Mouse (Mus musculus): Measurements from ENCODE around the gene Plekhm1. TPM values are rescaled to one million over a fixed set of nuclear protein-coding genes. Genes with fewer than 3 reads are reported as not detected.
A peak's percentile ranks its signal among the peaks of the same experiment; 100 is the strongest.
"Not testable (repeated sequence)": the region's sequence is repeated elsewhere in the genome, so short reads cannot be mapped to it uniquely, and the experiment has no call there.

The Plekhm1 gene
- 10 to 100 TPM; 13.8 to 14.8 TPM for total RNA-seq (2021)

DNA sequence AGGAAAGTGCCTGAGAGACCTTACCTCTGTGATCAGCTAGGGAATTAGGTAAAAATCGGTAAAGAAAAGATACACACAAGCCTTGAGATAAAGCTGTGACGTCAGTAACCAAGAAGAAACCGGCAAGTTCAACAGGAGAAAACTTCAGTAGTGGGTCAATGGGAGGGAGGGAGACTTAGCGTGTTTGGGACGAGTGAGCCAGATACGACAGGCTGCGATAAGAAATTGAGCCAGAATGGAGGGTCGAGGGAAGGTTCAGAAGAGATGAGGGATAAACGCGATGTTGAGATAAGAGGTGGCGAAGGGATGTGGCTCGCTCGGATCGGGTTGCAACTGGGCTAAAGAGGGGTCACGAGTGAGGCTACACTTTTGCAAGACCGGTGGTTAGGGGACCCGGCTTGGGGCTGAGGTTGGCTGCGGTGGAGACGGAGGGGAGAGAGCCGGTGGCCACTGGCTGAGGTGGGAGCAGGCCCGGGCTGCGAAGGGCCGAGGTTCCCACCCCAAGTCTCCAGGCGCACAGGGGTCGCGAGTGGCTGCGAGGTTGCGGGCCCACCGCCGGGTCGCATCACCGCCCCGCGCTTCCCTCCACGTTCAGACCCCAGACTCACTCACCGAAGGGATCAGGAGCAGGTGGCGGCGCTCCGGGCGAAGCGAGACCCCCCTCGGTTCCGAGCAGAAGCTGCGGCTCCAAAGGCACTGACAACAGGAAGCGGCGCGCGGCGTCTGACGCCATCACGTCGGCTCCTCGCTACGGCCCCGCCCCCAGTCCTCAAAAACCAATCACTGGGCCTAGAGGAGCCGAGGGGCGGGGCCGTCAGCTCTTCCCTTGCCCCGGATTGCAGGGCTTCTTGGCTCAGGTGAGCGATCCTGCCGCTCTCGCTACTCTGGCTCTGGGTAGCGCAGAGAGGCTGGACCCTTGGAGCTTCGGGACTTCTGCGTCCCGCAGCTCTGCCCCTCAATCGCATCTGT is at the start of gene Plekhm1:
Plekhm1 (minus strand) TSS at position 707 of the 969 bp plus-strand sequence.
- intact Hi-C loops (cut with DNase I): no loop called here
- DNase-seq: peak; percentile 96

DNA sequence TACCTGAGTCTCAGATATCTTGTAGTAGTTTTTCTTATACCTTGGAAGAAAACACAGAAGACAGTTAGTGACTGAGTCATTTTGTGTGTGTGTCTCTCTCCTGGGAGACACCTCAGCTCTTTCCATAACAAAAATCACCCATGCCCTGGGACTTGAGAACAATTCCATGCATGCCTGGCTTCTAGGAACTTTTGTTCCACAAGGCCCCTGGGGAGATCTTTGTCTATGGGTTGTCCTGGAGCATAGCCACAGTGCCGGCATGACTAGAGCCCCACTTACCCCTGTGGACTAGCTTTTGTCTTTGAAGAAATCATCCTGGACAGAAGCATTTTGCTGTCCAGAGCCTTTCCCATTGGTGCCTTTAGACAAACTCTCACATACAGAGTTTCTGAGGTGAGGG is 38.6 kb upstream of the Plekhm1 start:
- DNase-seq; intact Hi-C loops (cut with DNase I): not testable (repeated sequence)

DNA sequence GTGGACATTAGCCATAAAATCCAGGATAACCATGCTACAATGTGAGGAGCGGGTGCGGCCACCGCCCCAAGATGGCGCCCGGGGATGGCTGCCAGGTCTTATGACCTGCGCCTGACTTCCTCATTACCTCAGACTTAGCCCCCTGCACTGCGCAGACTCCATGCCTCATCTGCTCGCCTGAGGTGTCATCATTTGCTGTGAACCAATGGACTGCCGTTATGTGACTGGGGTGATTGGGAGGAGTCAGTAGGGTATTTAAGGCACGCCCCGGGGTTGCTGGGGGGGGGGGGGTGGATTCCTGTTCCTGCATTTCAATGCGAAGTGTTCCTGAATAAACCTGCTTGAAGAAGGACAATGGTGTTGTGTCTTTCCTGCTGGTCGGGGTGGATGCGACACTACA is 37.2 kb upstream of the Plekhm1 start:
- DNase-seq; intact Hi-C loops (cut with DNase I): not testable (repeated sequence)

- intact Hi-C loops (cut with DNase I): no loop called here
- DNase-seq: no peak
Measured at GRCm38 (mm10) chr11:103443678-103444077, 31.2 kb upstream of the Plekhm1 start.

DNA sequence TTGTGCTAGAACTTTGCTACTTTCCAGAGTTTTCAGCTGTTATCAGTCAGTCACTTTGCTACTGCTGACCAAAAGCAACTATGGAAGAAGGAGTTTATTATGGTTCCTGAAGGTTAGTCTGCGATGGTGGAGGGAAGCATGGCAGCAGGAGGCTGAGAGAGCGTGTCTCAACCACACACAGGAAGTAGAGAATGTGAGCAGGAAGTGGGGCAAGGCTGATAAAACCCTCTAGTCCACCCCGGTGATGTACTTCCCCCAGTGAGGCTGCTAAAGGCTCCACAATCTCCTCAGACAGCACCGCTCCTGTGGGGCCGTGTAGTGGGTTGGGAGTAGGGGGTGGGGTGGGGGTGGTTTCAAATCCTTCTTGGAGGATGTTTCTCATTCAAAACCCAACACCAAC is 23.8 kb upstream of the Plekhm1 start:
- intact Hi-C loops (cut with DNase I): no loop called here
- no peak for DNase-seq

DNA sequence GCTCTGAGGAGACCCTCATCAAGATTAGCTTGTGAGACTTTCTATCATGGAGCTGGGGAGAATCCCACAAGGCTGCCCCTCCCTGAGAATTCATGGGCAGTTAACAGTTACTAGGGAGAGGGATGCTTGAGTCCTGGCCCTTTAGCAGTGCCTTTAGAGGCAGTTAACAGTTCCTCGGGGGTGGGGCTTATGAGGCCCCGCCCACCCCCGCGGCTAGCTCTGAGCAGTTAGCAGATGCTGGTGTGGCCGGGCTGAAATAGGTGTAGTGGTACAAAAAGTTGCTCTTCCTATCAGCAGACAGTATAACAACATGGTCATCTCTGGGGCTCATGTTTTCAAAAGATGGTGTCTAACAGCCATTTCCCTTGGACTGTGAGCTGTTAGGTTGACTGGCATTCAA is 12.5 kb upstream of the Plekhm1 start:
- intact Hi-C loops (cut with DNase I): no loop called here
- no peak for DNase-seq

DNA sequence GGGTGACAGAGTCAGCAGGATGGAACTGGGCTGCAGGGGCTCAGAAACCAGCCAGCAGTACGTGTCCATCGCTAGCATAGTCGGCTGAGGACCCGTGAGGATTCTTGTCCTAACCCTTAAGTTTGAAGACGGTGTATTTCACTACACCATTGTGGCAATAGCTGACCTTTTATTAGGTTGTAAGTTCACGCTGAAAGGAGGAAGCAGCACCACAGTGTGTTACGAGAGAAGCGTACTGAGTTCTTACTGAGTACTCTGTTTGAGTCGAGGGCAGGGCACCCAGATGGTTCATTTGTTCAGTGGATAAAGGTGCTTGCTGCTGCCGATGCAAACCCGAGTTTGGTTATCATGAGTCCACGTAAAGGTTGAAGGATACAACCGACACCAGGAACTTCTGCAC is 7.2 kb upstream of the Plekhm1 start:
- intact Hi-C loops (cut with DNase I): no loop called here
- no peak for DNase-seq

DNA sequence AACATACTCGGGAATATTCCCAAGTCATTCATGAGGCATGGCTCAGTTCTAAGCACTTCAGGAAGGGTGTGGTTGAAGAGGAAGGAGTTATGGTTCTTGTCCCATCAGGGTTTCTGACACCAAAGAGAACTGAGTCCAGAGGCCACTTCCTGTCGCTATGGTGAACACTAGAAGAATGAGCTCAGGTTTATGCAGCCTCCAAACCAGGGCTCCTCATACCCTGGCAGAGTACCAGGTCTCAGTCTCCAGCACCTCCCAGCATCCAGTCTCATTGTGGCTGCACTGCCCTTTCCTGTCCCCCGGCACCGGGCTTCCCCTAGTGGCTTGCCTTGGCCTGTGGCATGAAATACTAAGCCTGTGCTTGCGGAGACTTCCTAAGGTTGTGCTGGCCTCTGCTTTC is 6.7 kb upstream of the Plekhm1 start:
- intact Hi-C loops (cut with DNase I): no loop called here
- no peak for DNase-seq

- no peak for DNase-seq
- intact Hi-C loops (cut with DNase I): no loop called here
Measured at GRCm38 (mm10) chr11:103413516-103413915, 1.0 kb upstream of the Plekhm1 start.

DNA sequence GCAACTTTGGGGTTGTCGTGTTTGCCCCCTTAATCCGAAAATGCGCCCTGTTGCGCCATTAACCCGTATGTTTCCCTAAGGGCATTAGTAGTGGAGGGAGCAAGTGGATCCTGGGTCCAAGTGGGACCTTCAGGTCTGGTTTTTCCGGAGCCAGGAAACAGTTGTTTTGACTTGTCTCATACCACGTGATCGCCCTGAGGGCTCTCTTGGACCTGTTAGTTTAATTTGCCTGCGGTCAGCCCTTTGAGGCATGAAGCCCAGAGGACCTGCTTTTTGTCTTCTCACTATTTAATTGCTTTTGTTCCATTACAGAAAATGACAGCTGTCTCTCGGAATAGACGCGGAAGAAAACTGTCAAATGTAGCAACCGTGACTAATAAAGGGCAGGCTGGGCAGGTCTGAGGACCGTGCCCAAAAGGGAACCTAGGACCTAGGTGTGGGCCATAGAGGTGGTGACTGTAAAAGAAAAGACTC is 500 bp upstream of the Plekhm1 start:
- DNase-seq: peak; percentile 5
- intact Hi-C loops (cut with DNase I): no loop called here

GRCm38 (mm10) chr11:103411301-103411700 is 1.2 kb downstream of the Plekhm1 start:
- DNase-seq: no peak
- intact Hi-C loops (cut with DNase I): no loop called here

DNA sequence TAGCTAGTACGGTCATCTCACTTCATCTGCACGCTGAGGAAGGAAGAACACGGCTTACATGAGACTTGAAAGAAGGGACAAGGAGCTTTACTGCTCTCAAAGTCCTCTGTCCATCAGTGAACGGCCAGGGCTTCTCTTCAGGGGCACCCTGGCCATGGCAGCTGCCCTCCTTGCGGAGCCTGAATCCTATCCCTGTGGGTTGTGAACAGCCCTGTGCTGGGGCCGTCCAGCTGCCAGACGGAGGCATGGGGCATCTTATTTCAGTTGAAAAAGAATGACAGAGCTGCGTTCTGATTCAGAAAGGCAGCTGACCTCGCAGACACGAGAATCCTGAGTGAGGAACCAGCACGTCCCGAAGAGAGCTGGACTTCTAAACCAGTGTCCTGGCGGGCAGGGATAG is 3.6 kb downstream of the Plekhm1 start:
- intact Hi-C loops (cut with DNase I): no loop called here
- DNase-seq: no peak

DNA sequence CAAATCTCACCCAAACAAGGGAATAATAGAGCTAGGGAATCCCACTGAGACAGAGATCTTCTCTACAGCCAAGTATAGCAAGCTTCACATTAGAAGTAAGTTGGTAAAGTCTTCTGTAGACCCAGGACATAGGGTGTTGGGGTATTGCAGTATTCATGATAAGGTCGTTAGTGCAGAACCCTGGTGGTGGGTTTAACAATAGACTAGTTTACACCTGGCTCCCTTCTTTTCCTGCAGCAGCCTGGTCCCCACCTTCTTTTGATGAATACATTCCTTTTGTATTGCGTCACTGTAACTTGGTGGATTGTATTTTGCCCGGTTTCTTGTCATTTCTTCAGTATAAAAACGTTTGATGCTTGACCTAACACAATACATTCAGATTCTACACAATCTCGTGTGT is 5.4 kb downstream of the Plekhm1 start:
- intact Hi-C loops (cut with DNase I); DNase-seq: not testable (repeated sequence)

DNA sequence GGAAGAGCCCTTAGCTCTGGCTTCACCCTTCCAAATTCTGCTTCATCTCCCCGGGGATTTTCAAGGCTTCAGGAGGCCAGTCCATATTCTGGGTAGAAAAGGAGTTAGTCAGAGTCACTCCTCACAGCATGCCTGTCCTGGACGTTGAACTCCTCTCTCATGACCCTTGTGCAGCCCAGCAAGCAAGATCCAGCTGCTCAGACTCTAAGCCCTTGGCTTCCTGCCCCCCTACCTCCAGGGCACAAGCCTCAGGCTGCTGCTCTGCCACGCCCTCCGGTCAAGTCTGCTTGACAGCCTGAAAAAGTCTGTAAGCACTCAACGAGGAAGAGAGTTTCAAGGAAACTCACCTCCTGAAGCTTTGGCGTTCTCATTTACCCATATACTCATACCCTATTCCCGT is 5.9 kb downstream of the Plekhm1 start:
- intact Hi-C loops (cut with DNase I): no loop called here
- no peak for DNase-seq

GRCm38 (mm10) chr11:103405814-103406213 is 6.7 kb downstream of the Plekhm1 start:
- DNase-seq: no peak
- intact Hi-C loops (cut with DNase I): no loop called here

DNA sequence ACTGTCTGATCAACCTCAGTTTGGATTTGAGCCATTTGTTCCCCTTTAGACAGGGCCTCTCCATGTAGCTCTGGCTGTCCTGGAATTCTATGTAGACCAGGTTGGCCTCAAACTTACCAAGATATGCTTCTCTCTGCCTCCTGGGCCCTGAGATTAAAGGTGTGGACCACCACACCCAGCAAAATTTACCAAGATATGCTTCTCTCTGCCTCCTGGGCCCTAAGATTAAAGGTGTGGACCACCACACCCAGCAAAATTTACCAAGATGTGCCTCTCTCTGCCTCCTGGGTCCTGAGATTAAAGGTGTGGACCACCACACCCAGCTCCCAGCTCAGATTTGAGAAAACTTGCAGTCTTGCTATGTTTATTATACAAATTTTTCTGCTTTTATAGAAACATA is 7.9 kb downstream of the Plekhm1 start:
- intact Hi-C loops (cut with DNase I): no loop called here
- no peak for DNase-seq

DNA sequence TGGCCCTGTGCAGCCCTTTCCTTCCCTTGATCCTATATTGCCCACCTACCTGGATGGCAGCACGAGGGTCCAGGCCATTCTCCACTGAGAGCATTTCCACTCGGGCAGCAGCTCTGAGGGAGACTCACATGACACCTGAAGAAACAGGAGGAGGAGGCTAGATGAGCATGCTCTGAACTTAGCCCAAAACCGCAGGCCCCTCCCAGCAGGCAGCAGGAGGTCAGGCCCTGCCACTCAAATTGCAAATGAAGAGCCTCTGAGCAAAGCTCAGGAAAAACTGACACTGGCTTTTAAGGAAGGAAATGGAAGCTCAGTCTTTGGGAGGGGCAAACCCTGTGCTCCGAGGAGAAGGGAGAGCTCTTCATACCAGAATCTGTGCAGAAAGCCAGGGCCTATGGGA is 8.7 kb downstream of the Plekhm1 start:
- no peak for DNase-seq
- intact Hi-C loops (cut with DNase I): no loop called here

- no peak for DNase-seq
- intact Hi-C loops (cut with DNase I): no loop called here
Measured at GRCm38 (mm10) chr11:103402738-103403137, 9.7 kb downstream of the Plekhm1 start.

DNA sequence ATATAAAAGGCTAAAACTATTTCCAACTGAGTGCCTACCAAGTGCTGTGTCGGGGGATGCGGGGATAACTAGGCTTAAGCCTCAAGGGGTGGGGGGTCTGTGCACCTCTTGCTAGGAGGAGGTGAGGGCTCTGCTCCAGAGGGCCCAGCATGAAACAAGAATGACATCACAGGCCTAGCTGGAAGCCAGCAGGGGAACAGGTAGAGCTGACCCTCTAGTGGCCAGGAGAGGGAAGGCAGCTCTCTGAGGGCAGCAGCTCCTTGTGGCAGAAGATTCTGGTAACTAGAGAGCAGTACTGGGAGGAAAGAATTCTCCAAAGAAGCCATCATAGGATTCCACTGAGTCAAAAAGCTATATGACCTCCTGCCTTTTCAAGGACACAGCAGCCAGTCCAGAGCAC is 10.3 kb downstream of the Plekhm1 start:
- intact Hi-C loops (cut with DNase I): no loop called here
- DNase-seq: no peak

- intact Hi-C loops (cut with DNase I): no loop called here
- no peak for DNase-seq
Measured at GRCm38 (mm10) chr11:103399986-103400385, 12.5 kb downstream of the Plekhm1 start.

GRCm38 (mm10) chr11:103399050-103399449 is 13.4 kb downstream of the Plekhm1 start:
- intact Hi-C loops (cut with DNase I): no loop called here
- no peak for DNase-seq

DNA sequence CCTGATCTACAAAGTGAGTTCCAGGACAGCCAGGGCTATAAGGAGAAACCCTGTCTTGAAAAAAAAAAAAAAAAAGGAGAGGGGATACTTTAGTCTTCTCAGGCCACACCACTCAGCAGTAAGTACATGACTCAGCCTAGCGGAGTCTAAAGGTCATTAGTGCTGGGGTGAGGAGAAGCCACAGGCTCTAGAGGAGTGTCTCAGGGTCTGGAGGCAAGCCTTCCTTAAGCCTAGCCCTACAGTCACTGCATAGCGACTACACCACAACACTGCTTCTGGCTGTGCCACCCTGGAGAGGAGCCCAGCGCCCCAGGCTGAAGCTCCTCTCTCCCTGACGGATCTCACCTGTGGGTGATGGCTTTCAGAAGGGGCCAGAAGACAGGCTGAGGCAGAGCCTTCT is 15.8 kb downstream of the Plekhm1 start:
- intact Hi-C loops (cut with DNase I): no loop called here
- DNase-seq: no peak

All from left cerebral cortex, postnatal 4 days (tissue).